Mouse (Mus musculus) olfactory bulb, adult 2 months (tissue): ENCODE data around the gene Pigyl. TPM values are rescaled to one million over a fixed set of nuclear protein-coding genes. Genes with fewer than 3 reads are reported as not detected.
A peak's percentile ranks its signal among the peaks of the same experiment; 100 is the strongest.
"Not testable (repeated sequence)": the region's sequence is repeated elsewhere in the genome, so short reads cannot be mapped to it uniquely, and the experiment has no call there.

ENCODE experiments used
- H3K27ac ChIP-seq: fragments of 200-500 bp; 2 replicates; pipeline ENCODE4 v1.5.1; 2012; ENCODE audit warnings: low read depth, low read length; ENCODE audit not compliant: insufficient read depth
- H3K4me1 ChIP-seq: fragments of 200-500 bp; 2 replicates; pipeline ENCODE4 v1.6.1; 2012; ENCODE audit warnings: low read length; ENCODE audit not compliant: control insufficient read depth, insufficient read depth
- H3K4me3 ChIP-seq: fragments of 200-500 bp; 2 replicates; pipeline ENCODE4 v1.5.1; 2012; ENCODE audit warnings: mild to moderate bottlenecking, low read depth, low read length, moderate library complexity; ENCODE audit not compliant: insufficient read depth
- CTCF ChIP-seq: fragments of 200-500 bp; IDR thresholded peaks from 2 replicates; pipeline ENCODE4 v1.5.1; 2012; ENCODE audit warnings: low read depth, mild to moderate bottlenecking, low read length, moderate library complexity; ENCODE audit not compliant: insufficient read depth
- POLR2A ChIP-seq: fragments of 200-500 bp; IDR thresholded peaks from 2 replicates; pipeline ENCODE4 v1.6.1; 2012; ENCODE audit warnings: mild to moderate bottlenecking, low read depth, low read length, moderate library complexity; ENCODE audit not compliant: insufficient read depth
- WGBS: fragments of 180-500 bp; shearing (Covaris S2); methylation state at CpG from one replicate; pipeline ENCODE4 v1.1.7; 2018; 5-methylcytosine and 5-hydroxymethylcytosine counted together
- polyA plus RNA-seq: library from polyadenylated mRNA; stranded (reverse); fragments of >200 nt; gene quantifications from 2 replicates; pipeline ENCODE4 v1.2.4, GENCODE M21; 2012; ENCODE audit warnings: low replicate concordance; ENCODE audit not compliant: missing spikeins, insufficient read depth, insufficient read length

The Pigyl gene
- polyA plus RNA-seq, 1 experiment = not detected

DNA sequence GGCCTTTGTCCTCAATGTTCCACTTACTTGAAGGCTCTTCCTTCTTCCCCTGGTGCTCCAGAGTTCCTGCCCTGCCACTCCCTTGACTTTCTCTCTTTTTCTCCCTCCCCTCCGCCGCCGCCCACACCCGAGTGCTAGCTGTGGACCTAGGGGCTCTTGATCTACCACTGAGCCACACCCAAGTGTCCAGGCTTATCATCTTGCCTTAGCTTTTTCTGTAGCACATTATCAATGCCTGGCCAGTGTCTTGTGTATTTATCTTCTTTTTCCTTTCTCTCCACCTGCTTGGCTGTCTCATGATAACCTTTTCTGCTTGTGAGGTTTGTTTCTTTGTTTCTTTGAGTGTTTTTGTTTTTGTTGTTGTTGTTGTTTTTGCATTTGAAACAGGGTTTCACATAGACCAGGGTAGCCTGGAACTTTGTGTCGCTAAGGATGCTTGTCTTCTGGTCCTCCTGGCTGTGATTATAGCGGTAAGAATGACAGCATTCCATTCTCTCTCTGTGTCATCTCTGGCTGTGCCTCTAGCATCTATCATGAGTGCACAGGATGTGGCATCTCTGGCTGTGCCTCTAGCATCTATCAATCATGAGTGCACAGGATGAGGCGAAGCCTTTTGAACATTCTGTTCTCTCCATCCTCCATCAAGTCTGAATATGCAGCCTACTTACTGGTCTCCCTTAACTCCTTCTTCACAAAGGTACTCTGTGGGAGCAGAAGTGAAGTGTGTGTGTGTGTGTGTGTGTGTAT lies 20.8 kb upstream of the Pigyl start, which contains the start of gene Acp5:
TSS of gene Acp5 (minus strand) at position 68 of the 747 bp plus-strand sequence.
- H3K27ac ChIP-seq = no peak within 1 kb of the TSS
- 91% methylated on average over 7 of the region's 7 CpGs for WGBS
- H3K4me1 ChIP-seq = peaks cover 14% of the 10 kb centered on the region
- H3K4me3 ChIP-seq = no peak within 1 kb of the TSS
- no peak for TF ChIP-seq CTCF
- no peak for TF ChIP-seq POLR2A

DNA sequence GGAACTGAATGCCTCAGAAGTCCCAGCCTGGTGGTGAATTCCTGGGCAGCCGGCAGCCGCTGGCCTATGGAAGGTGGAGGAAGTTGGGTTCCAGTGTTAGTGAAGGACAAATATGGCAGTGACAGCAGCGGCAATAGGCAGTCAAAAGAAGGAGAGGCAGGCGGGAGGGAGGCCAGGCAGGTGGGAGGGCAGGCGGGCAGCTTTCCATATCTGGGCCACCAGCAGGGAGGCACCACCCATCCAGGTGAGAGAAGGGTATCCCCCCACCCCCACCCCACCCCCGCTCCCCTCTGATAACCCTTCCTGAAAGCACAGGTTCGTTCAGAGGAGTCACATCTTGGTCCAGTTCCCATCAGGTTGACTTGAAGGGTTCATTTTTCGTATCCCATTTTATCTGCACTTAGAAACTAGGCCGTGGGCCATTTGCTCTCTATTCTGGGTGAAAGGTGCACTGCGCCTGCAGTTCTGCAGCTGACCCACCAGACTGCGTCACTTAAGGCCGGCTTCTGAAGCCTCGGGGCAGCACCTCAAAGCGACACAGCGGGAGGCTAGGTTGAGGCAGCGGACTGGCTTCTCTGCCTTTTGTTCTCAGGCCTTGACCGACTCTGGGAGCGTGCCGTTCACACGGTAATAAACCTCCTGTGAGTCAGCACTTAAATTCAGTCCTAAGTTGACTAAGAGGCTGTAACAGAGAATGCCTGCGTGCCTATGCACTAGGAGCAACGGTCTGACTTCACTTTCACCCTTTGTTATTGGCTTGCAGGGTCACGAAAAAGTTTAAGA lies 19.7 kb upstream of the Pigyl start:
- Histone ChIP-seq H3K27ac (no peak overlapping the region), H3K4me1 (peaks cover 4% of the 10 kb centered on the region; the same call in 1 of the 2 replicates), H3K4me3 (no peak overlapping the region)
- TF ChIP-seq CTCF (no peak), POLR2A (no peak)
- 38% methylated on average over 23 of the region's 23 CpGs for WGBS

DNA sequence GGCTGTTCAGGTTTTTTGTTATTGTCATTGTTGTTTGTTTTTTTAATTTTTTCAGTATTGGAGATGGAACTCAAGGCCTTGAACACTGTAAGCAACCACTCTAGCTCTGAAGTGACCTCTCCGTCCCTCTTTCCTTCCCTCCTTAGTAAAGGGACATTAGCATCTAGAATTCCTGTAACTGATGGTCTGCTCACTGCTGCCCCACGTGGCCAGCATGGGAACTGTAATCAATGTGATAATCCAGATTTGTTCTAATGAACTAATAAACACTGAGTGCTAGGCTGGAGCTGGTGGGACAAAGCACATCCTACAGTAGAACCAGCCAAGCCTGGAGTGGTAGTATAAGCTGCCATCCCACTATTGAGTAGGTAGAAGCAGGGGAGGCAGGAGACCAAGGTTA lies 18.2 kb upstream of the Pigyl start:
- Histone ChIP-seq H3K4me1 (peaks cover 3% of the 10 kb centered on the region; the same call in 1 of the 2 replicates), H3K27ac (no peak overlapping the region), H3K4me3 (no peak overlapping the region)
- TF ChIP-seq POLR2A (no peak), CTCF (no peak)
- WGBS = 9% methylated on average over 2 of the region's 2 CpGs

DNA sequence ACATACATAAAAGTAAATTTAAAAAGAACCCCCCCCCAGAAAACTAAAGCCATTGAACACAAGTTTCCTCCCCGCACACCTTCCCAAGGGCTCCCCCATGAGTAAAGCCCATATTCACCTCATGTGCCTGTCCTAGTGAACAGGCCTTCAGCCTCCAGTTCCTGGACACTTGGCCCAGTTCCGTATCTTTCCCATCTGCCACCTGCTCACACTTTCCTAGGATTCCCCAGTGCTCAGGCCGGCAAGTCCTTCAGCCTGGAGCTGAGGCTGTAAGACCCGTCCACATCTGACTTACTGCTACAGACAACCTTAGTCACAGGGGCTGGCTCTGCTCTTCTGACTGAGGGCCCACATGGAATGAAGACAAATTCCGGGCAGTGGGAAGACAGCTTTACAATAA lies 16.9 kb upstream of the Pigyl start:
- H3K27ac ChIP-seq = no peak overlapping the region
- H3K4me3 ChIP-seq = no peak overlapping the region
- WGBS = 92% methylated on average over 5 of the region's 5 CpGs
- TF ChIP-seq CTCF (no peak), POLR2A (no peak)
- peaks cover 3% of the 10 kb centered on the region; the same call in 1 of the 2 replicates for H3K4me1 ChIP-seq

DNA sequence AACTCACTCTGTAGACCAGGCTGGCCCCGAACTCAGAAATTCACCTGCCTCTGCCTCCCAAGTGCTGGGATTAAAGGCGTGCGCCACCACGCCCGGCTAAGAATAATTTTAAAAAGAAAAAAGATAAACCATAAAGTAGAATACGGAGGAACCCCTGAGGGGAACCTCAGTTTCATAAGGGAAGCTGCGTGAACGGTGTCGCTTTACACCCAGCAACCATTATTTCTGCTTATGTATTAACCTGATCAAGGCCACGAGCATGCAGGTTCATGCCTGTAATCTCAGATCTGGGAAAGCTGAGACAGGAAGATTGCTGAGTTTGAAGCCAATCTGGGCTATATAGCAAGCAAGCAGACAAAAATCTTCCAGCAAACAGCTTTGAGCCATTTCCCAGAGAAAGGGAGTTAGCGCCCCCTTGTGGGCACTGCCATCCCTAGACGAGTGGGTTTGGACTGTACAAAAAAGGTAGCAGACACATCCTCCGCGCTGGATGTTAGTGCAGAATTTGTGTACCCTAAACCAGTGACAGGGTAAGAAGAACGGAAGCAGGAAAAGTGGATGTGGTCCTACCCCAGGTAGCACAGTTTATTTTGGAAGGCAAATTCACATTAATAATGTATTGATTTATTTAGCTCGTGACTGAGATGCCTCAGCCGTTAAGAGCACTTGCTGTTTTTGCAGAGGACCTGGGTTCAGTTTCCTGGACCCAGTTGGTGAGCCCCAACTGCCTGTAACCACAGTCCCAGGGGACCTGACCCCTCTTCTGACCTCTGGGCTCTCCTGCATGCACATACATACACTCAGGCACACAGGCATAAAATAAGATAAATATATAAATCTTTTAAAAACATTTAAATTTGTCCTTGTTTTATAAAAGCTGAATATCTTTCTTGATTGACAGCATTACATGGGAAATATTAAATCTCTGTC lies 13.3 kb upstream of the Pigyl start:
- TF ChIP-seq POLR2A = no peak
- peak; percentile 38; the same call in 1 of the 2 replicates for TF ChIP-seq CTCF
- Histone ChIP-seq H3K4me3 (no peak overlapping the region), H3K27ac (no peak overlapping the region), H3K4me1 (no peaks in the 10 kb centered on the region)
- 50% methylated on average over 17 of the region's 17 CpGs for WGBS

DNA sequence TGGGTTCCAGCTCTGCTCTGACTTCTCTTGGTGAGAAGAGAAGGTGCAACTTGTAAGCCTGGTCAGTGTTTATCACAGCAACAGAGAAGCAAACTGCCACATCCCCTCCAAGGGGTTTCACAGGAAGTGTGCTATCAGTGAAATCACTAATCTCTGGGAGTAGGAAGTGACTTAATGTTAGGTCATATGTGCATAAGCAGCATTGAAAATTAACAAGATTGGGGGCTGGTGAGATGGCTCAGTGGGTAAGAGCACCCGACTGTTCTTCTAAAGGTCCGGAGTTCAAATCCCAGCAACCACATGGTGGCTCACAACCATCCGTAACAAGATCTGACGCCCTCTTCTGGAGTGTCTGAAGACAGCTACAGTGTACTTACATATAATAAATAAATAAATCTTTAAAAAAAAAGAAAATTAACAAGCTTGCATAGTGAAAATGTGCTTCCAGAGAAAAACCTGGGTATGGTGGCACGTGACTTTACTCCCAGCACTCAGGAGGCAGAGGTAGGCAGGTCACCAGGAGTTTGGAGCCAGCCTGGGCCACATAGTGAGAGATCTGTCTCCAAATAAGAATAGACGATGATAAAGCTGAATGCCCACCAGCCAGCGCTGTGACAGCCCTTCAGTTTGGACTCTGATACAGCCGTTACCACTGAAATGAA lies 12.2 kb upstream of the Pigyl start:
- TF ChIP-seq POLR2A = no peak
- TF ChIP-seq CTCF = no peak
- Histone ChIP-seq H3K27ac (no peak overlapping the region), H3K4me3 (no peak overlapping the region), H3K4me1 (no peaks in the 10 kb centered on the region)
- 89% methylated on average over 8 of the region's 8 CpGs for WGBS

DNA sequence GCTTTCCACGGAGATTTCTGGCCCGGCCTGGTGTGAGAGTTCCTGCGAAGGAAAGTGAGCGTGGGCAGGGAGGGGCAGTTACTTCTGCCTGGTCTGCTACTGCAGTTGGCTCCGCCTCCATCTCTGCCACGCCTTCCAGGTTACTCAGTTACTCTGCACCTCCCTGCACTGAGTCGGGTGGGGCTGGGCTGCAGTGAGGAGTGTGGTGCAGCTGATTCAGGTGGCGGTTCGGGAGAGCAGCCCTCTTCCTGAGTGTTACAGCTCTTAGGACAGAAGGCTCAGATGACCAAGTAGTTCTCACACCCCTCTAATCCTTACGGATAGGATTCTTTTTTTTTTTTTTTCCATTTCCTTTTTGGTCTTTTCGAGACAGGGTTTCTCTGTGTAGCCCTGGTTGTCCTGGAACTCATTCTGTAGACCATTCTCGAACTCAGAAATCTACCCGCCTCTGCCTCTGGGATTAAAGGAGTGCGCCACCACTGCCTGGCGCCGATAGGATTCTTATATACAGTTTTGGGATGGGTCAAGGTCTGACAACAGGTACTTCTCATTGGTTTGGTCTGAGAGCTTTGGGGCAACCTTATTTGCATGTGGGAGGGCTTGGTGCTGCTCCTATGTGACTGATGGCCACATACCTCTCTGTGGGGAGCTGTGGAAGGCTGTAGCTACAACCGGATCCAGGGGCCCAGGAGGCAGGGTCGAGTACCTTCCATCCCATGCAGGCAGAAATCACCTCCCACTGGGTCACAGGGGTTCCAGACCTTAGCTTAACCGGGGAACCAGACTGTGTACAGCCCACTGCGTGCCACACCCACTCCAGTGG lies 7.0 kb upstream of the Pigyl start:
- Histone ChIP-seq H3K4me1 (no peaks in the 10 kb centered on the region), H3K27ac (no peak overlapping the region), H3K4me3 (no peak overlapping the region)
- TF ChIP-seq CTCF (no peak), POLR2A (no peak)
- WGBS = 82% methylated on average over 20 of the region's 20 CpGs

DNA sequence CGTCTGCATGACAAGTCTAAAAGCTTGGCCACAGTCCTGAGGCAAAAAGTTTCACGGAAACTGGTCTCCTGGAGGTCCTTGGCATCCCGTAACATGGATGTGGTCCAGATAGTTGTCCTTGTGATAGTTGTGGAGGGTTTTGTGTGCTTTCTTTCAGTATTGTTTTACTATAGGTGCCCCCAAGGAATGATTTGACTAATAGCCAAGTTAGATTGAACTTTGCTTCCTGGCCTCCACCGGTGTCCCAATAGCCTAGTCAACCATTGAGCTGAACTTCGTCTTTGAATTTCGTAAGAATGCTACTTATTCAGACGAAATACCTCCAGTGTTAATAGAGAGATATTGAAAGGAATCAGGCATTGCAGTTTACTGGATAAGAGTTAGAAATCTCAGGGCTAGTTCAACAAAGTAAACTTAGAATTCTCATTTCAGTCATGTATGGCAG lies 6.4 kb upstream of the Pigyl start:
- not testable (repeated sequence) for H3K4me1 ChIP-seq, H3K27ac ChIP-seq, H3K4me3 ChIP-seq
- 81% methylated on average over 7 of the region's 7 CpGs for WGBS
